Mouse (Mus musculus) yolk sac, embryonic 10.5 days (tissue): ENCODE data around the gene Trdmt1.

Experiments used
- DNase-seq: peaks from one replicate; pipeline ENCODE4 v3.0.0-alpha.2; 2017; ENCODE audit warnings: low spot score

The Trdmt1 gene

GRCm38 (mm10) chr2:13557145-13558030, 12.9 kb upstream of the Trdmt1 start:
- DNase-seq: no peak

GRCm38 (mm10) chr2:13556239-13556638, 11.8 kb upstream of the Trdmt1 start:
- DNase-seq: no peak

GRCm38 (mm10) chr2:13553966-13554365, 9.5 kb upstream of the Trdmt1 start:
- no peak for DNase-seq

GRCm38 (mm10) chr2:13548749-13549148, 4.3 kb upstream of the Trdmt1 start:
- DNase-seq: no peak

- DNase-seq: peak; percentile 32
Observed at GRCm38 (mm10) chr2:13543519-13544124, 846 bp downstream of the Trdmt1 start.

- DNase-seq: no peak
Observed at GRCm38 (mm10) chr2:13539860-13540259, 4.6 kb downstream of the Trdmt1 start.

GRCm38 (mm10) chr2:13538704-13539377, 5.6 kb downstream of the Trdmt1 start:
- DNase-seq: no peak

GRCm38 (mm10) chr2:13538258-13538657, 6.2 kb downstream of the Trdmt1 start:
- no peak for DNase-seq

- no peak for DNase-seq
Observed at GRCm38 (mm10) chr2:13537733-13538132, 6.7 kb downstream of the Trdmt1 start.

GRCm38 (mm10) chr2:13536747-13537146, 7.7 kb downstream of the Trdmt1 start:
- no peak for DNase-seq

GRCm38 (mm10) chr2:13530639-13531038, 13.8 kb downstream of the Trdmt1 start:
- DNase-seq: no peak

GRCm38 (mm10) chr2:13529253-13529933, 15.1 kb downstream of the Trdmt1 start:
- no peak for DNase-seq

GRCm38 (mm10) chr2:13527531-13527930, 16.9 kb downstream of the Trdmt1 start:
- no peak for DNase-seq

- no peak for DNase-seq
Observed at GRCm38 (mm10) chr2:13527125-13527524, 17.3 kb downstream of the Trdmt1 start.

- no peak for DNase-seq
Observed at GRCm38 (mm10) chr2:13526205-13526604, 18.3 kb downstream of the Trdmt1 start.

- DNase-seq: peak; percentile 85
Observed at GRCm38 (mm10) chr2:13523540-13524456, 20.7 kb downstream of the Trdmt1 start.

GRCm38 (mm10) chr2:13522106-13522505, 22.4 kb downstream of the Trdmt1 start:
- no peak for DNase-seq

GRCm38 (mm10) chr2:13514949-13515348, 29.5 kb downstream of the Trdmt1 start:
- peak; percentile 84 for DNase-seq

GRCm38 (mm10) chr2:13502717-13503116, 41.8 kb downstream of the Trdmt1 start:
- DNase-seq: no peak

- DNase-seq: no peak
Observed at GRCm38 (mm10) chr2:13501553-13501952, 42.9 kb downstream of the Trdmt1 start.
